Mouse (Mus musculus) retina, adult 2 months (tissue): ENCODE data around the gene Hyls1.

Source experiments
- DNase-seq: peaks from one replicate; pipeline ENCODE4 v3.0.0-alpha.2; 2012; ENCODE audit warnings: low read depth, low spot score

The Hyls1 gene

DNA sequence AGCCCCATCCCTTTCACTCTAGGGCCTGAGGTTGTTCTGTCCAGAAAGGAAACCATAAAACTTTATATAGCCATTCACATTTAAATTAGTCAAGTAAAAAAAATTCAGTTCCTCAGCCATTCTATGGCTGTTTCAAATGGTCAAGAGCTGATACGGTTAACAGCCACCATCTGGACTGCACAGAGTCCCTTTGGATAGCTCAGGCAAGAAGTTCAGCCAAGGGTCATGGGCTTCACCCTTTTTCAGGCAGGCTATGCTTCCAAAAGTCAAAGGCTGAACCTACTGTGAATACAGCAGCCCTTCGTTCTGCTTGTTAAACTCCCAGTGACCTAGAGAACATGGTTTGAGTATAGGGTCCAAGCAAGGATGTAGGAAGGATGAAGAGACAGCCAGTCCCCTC, 25.5 kb downstream of the Hyls1 start:
- no peak for DNase-seq

DNA sequence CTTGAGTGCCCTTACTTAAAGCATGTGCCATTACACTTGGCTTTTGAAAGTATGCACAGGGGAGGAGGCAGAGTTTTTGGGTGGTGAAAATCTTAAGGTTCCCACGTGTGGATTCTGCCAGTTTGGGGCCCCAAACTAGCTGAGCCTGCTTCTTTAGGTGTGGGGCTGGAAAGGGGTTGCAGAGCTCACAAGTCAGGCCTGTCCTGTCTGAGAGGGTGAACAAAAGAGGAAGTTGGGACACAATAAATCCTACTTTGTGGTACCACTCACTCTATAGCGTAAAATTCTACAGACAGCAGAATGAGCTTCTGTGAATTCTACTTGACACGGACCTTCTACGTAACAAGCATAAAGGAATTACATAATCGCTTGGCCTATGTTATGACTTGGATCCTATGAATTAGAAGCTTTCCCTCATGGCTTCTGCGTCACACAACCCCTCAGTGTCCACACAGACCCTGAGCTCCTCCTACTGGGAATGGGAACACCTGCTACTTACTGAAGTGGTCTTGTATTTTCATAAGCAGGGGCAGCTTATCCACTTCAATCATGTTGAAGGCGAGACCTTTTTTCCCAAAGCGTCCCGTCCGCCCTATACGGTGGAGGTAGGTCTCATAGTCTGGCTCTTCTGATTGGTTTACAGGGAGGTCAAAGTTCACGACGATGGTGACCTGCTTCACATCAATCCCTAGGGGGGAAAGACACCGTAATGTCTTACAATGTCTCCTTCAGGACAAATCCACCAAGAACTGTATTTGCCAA, 26.9 kb downstream of the Hyls1 start:
- no peak for DNase-seq

DNA sequence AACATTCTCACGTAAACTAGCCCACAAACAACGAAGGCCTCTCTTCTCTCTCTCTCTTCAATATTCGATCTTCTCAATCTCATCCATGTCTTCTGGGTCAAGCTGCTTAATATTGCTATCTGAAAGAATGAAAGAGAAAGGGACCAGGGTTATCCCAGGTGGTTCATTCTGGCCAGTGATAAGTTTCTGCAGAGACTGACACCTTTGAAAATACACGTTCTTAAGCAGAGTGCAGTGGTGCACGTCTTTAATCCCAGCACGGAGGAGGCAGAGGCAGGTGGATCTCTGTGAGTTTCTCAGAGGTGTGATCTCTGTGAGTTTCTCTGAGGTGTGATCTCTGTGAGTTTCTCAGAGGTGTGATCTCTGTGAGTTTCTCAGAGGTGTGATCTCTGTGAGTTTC, 28.3 kb downstream of the Hyls1 start:
- DNase-seq = no peak

DNA sequence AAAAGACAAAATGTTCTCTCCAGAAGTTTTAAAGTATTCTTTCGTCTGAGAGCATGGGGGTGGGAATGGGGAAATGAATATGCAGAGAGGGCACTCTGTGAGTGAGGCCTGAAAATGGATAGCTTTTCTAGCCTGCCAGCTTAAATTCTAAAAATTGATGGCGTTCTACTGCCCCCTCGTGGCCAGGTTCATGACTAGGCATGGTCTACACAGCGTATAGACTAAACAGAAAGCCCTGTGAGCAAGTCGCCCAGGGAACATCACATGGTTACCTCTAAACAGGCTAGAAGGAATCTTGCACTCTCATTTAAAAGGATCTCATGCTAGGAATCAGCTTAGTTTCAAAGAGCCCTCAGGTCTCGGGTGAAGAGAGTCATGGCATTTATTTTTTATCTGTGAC, 28.7 kb downstream of the Hyls1 start:
- DNase-seq = peak; percentile 61

DNA sequence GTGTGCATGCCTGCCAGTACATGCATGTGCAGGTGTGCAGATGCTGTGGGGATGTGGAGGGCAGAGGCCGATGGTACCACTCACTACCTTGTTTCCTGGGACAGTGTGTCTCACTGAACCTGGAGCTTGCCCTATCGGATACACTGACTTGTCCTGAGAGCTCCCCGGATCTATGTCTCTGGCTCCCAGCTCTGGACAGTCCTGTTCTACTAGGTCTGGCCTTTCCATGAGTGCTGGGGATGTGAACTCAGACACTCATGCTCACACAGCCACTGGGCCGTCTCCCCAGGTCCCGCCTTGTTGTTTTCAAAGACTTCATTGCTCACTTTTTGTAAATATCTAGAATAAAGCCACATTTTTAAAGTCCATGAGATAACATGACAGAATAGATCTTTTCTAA, 29.2 kb downstream of the Hyls1 start:
- DNase-seq = no peak

DNA sequence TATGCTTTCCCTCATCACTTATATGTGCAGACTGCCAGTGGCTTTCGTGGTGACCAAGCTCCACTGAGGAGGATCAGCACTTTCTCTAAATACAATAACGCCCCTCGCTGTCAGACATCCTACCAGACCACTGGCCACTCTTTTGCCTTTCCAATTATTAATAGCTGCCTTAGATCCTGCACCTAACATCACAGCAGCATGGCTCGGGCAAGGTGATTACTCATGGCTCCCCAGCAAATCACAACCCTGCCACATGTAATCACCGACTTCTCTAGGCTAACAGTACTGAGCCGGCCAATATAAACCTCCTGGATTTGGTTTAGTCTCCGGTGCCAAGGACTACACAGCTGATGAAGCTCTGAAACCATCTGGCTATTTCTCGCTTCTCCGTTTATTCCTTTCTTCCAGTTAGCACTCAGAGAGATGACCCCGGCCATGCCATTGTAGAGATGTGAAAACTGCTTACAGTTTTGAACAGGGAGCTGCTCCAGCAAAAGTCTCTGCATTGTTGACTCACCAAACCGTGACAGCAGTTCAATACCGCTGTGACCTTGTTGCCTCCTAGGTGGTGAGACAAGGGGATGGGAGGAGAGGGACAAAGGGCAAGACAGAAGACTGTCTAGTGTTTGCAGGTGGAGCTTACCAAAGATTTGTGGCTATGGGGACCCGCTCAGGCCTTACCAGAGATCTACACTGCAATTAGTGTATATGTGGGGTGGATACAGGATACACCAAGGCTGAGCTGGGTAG, 31.0 kb downstream of the Hyls1 start:
- no peak for DNase-seq

DNA sequence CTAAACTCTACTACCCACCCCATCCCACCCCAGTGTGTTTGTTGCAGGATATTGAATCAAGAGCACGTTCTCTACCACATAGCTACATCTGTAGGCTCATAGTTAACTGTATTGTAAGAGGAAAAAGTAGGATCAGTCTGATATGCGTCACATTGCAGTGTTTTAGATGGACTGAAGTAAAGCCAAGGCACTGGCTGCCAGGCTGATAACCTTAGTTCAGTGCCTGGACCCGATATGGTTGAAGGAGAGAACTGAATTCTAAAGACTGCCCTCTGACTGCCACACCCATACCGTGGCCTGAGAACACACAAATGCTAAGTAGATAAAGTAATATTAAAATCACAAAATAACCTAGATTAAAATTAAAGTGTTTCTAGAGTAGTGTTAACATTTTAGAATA, 34.3 kb downstream of the Hyls1 start:
- no peak for DNase-seq

DNA sequence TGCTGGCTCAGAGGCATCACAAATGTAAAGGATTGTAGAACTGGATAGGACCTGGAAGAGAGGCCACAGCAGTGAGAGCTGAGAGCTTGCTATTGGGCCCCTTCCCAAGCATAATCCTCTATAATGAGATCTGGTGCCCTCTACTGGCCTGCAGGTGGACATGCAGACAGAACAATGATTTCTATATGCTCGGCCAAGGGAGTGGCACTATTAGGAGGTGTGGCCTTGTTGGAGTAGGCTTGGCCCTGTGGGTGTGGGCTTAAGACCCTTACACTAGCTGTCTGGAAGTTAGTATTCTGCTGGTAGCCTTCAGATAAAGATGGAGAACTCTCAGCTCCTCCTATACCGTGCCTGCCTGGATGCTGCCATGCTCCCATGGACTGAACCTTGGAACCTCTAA, 35.1 kb downstream of the Hyls1 start:
- no peak for DNase-seq

DNA sequence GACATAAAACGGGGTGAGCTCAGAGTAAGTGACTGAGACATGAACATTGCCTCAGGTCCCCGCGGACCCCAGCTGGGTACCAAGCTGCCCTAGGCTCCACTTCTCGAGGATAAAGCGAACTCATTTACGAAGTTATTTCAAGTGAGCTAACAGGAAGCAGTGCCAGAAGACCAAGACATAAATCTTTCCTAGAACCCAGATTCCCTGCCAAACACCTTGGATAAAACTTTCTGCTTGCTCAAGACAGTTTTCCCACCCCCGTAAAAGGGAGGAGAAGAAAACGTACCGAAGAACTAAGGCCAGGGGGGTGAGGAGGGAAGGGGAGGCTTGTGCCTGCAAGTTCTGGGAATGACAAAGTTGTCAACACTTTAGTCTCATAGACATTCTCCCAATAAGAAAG, 36.9 kb downstream of the Hyls1 start:
- DNase-seq = no peak

DNA sequence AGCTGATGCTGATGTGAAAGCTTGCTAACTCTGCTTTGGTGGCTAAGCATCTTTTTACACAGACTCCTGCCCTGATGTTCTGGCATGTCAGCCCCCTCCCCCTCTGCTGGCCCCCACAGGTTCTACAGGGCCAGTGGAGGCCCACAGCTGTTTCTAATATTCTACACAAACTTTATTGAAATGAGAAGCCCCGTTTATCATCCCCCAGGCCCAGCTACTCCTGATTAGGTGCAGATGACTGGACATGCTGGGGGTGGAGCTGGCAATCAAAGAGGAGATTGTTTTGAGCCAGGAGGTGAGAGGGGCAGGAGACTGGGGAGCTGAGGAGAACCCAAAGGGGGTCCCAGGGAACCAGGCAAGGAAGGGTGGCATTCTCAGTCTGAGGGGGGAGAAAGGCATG, 40.4 kb downstream of the Hyls1 start:
- DNase-seq = no peak

DNA sequence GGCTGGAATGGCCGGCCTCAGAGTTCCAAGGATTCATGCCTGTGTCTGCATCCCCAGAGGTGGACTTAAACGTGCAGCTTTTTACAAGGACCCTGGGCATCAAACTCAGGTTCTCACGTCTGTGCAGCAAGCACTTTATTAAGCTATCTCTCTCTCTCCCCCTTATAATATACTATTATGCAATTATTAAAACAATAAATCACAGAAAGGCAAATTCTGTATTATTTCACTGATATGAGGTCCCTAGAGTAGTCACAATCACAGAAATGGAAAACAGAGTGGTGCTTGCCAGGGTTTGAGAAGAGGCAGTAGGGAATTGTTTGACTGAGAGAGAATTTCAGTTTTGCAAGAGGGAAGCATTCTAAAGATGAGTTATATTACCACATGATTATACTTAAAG, 41.1 kb downstream of the Hyls1 start:
- DNase-seq = no peak

DNA sequence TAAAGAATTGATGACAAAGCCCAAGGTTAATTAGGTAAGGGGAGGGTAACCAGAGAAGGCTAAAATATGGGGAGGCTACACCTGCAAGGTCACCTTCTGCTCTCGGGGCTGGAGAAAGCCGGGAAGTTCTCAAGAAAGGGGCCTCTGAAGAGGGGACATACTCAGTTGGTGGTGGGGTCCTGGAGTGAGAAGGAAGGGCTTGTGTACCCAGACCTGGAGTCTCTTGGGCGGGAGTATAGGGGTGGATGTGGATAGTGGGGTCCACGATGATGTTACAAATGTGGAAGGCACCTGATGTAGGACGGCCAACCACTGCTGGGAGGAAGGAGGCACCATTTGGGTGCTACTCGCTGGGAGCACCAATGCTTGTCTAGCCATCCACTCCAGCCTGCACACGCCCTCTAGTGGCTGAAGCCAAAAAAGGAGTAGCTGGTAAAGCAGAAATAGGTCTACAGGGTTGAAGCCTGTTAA, 46.2 kb downstream of the Hyls1 start:
- DNase-seq = peak; percentile 50

DNA sequence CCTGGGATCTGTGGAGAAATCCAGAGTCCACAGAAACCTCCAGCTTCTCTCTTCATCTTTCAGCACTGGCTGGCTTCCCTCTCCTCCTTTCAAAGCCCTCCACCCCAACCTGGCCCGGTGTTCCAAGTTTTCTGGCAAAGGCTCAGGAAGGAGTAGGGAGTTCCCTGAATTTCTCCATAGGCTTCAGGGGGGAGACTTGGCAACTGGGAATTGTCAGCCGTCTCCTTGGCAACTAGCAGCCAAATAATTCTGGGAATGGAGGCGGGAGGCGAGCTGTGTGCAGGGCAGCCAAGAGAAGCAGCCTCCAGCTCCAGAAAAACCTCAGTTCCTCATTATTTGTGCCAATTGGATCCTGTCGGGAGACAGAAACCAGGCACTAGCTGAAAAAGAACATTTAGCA, 46.7 kb downstream of the Hyls1 start:
- no peak for DNase-seq

DNA sequence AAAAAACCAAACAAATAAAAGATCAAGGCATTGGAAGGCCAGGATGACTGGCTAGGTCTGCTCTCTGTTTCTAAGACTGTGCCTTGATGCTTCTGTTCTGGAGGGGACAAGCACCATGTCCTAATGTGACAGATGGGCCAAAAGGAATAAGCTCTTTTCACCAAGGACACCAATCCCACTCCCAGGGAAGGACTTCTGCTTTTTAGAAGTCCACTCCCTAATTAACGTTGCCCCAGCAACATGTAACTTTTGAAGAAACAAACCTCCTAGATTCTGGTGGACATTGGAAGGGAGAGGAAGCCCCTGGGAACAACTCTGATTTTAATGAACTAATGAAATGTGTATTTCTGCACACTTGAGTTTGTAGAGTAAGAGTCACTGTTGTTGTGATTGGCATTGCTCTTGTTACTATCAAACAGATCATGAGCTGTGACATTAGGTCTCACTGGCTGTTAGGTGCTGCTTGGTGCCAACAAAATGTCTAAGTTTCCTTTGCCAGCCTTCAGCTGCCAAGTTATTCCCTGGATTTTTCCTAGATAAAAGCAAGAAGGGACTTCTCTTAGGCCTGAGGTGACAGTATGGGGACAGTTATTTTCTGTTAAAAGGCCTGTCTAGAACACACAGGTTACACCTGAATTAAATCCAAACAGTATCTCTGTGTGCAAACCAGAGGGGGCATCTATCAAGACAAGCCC, 47.2 kb downstream of the Hyls1 start:
- no peak for DNase-seq

DNA sequence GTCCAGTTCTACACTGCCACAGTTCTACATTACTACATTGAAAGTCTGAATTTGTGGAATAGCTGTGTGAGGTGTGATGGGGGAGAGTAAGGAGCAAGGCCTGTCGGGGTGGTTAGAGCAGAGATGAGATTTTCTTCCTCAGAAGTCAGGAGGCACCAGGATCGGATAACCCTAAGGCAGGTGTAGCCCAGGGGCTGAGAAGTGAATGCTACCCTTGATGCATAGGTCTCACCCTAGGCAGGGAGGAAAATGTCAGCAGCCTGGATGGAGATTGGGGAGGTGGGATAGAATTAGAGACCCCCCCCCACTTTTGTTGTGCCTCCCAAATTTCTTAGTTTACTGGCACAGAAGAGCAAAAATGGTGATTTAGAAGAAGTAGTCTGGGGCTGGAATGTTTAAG, 48.0 kb downstream of the Hyls1 start:
- no peak for DNase-seq

DNA sequence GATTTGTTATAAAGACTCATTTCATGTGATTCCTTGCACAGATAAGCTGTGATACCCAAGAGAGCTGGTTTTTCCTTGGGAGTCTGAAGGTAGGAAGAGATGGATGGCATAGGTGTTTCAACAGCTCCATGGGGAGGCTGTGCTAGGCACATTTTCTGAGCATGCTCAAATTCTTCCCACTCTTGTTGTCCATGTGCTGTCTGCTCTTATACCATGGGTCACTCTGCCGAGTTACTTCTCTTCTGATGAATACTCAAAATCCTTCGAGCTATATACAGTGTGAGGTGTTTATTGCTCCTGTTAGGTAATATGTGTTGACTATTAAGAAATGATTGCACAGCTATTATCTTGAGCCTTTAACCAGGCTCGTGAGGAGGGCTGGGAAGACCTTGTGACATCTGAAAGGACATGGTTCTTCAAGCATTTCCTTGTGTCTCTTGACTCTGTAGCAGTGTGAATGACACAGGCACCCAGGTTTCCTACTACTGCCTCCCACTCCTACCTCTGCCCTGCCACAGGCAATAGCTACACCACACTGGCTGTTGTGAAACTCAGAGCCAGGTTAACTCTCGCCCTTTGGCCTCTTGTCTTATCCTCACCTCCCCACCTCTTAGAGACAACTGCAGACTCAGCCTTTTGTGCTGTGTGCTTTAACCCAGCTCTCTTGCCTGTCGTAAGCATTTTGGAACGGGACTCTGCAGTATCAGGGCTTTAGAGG, 49.4 kb downstream of the Hyls1 start:
- no peak for DNase-seq

DNA sequence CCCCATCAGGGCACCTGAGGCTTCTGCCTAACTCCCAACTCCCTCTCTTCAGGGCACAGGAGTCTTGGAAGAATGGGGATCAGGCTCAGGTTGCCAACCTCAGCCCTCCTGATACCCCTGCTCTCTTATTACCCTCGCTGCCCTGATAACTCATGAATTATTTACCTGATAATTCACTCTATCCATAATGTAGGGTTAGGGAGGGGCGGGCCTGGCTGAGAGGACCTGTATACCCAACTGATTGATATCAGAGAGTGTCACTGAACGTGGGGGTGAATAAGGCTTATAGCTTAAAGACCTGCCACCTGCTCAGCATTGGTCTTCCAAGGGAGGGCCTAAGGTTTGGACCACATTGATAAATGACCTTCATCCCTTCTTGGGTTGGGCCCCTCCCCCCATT, 52.0 kb downstream of the Hyls1 start, which contains the start of gene Gm1113:
TSS of gene Gm1113 (minus strand) at position 101 of the 400 bp plus-strand sequence.
- DNase-seq = no peak

DNA sequence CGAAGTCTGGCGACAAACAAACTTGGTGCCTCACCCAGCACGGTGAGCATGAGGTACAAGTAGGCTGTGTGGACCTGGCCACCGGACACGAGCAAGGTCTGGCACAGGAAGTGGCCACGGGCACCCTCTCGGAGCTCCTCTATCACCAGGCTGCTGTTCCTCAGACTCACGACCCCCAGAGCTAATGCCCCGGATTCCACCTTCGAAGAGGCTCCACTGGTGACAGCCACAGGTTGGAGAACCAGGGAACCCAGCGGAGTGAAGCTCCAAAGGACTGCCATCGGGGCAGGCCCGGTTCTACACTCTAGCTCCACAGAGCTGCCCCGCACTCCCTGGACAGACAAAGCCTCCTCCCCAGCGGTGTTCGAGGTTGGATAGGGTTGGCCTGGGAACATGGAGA, 53.5 kb downstream of the Hyls1 start:
- DNase-seq = no peak

DNA sequence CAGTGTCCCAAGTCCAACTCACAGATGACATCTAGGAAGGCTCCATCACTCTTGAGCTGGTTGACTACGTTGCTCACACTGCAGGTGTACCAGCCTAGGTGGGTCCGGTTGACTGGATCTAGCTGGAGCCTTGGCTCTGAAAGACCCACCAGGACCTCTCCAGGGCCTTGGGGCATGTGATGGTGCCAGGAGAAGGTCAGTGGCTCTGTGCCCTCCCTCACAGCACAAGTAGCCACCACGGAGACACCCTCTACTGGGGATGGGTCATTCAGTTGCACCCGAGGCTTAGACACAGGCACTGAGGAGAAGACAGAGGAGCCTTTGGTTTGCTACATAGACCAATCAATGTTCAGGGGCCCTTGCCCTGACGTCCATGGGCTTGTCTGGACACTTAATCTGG, 54.0 kb downstream of the Hyls1 start:
- DNase-seq = no peak

DNA sequence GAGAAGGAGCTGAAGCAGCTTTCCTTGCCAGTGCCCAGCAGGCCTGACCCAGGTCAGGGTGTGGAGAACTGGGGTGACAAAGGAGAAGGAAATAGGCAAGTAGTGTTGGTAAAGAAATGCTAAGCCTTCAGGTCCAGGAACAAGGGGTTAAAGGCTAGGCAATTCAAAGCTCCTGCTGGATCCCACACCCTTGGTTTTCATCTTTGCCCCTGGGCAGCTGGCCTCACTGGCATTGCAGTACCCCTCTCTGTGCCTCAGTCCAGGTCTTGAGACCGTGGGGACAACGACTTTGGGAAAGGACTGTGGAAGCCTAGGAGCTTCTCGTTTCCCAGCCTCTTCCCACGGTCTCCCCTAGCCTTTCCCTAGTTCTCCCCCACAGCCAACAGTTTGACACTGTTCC, 56.3 kb downstream of the Hyls1 start:
- no peak for DNase-seq
